7 mouse cellular contexts compared by ENCODE assay signal in the genomic region with DNA sequence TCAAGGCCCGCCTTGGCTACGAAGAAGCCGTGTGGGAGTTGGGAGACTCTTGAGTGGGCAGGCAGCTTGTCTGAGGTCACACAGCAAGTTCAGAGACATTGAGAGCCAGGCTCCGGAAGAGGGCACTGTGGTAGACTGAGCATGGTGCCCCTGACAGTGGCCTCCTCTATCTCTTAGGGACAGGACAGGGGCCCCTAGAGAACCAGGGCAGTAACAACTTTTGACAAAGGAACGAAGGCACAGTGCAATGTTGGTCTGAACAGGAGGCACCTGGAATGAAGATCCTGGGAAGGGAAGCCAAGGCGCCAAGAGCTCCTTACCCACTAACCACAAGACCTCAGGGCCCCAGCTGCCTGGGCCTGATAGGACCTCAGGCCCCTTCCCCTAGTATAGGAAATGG. TPM values are rescaled to one million over a fixed set of nuclear protein-coding genes. Genes with fewer than 3 reads are reported as not detected.
A peak's percentile ranks its signal among the peaks of the same experiment; 100 is the strongest.
DNase-seq lines count a peak whose midpoint lies in the region; ATAC-seq and TF ChIP-seq lines count a peak whose summit lies in the region.

No protein-coding gene starts in this region.

- H3K27ac ChIP-seq in midbrain, embryonic 10.5 days (replicated peaks): peak overlapping the region; percentile 83
- no peak overlapping the region for H3K27ac ChIP-seq in midbrain, embryonic 16.5 days (ENCODE audit: low read length)
- H3K27ac ChIP-seq in forebrain, postnatal 0 days (ENCODE audit: low read depth, low read length): no peak overlapping the region

- no peak for TF ChIP-seq CTCF in forebrain, postnatal 0 days (IDR thresholded peaks at IDR 0.05; ENCODE audit: low read depth)

- no peak for ATAC-seq in midbrain, embryonic 16.5 days
- no peak for ATAC-seq in forebrain, postnatal 0 days
- peak; percentile 59 for ATAC-seq in megakaryocyte-erythroid progenitor cell, adult 5-6 weeks (replicated peaks; ENCODE audit: low FRiP score, low TSS enrichment, poor library complexity, severe bottlenecking)

- no peak for DNase-seq in midbrain, embryonic 10.5 days (ENCODE audit: low spot score)
- no peak for DNase-seq in forebrain, postnatal 0 days
- DNase-seq in thymus, postnatal 36 days: peak; percentile 50 to 59
- DNase-seq in embryo, embryonic 11 days: no peak
- no peak for DNase-seq in urinary bladder, postnatal 4 days (ENCODE audit: low spot score in 2 of 2)

- peaks cover 74% of the 10 kb centered on the region for H3K4me1 ChIP-seq in midbrain, embryonic 10.5 days
- H3K4me1 ChIP-seq in midbrain, embryonic 16.5 days (ENCODE audit: control insufficient read depth, insufficient read depth, low read length): peaks cover 31% of the 10 kb centered on the region
- H3K4me1 ChIP-seq in forebrain, postnatal 0 days (ENCODE audit: insufficient read depth): peaks cover 35% of the 10 kb centered on the region

- peaks cover 26% of the 10 kb centered on the region for H3K27me3 ChIP-seq in midbrain, embryonic 10.5 days (ENCODE audit: low read depth, poor library complexity, severe bottlenecking)
- no peaks in the 10 kb centered on the region for H3K27me3 ChIP-seq in midbrain, embryonic 16.5 days (ENCODE audit: control insufficient read depth, insufficient read depth, low read depth, low read length)
- H3K27me3 ChIP-seq in forebrain, postnatal 0 days (ENCODE audit: insufficient read depth, low read length): no peaks in the 10 kb centered on the region

- no peaks in the 10 kb centered on the region for H3K9me3 ChIP-seq in midbrain, embryonic 10.5 days (replicated peaks)
- no peaks in the 10 kb centered on the region for H3K9me3 ChIP-seq in midbrain, embryonic 16.5 days (replicated peaks; ENCODE audit: control insufficient read depth, low read length, poor library complexity, severe bottlenecking)
- H3K9me3 ChIP-seq in forebrain, postnatal 0 days (ENCODE audit: low read length): no peaks in the 10 kb centered on the region

- H3K4me2 ChIP-seq in midbrain, embryonic 16.5 days (ENCODE audit: low read length): no peak overlapping the region; the same call in 1 of the 2 replicates
- H3K4me2 ChIP-seq in forebrain, postnatal 0 days (ENCODE audit: low read depth): peak overlapping the region; percentile 27; the same call in 1 of the 2 replicates

- WGBS in midbrain, embryonic 10.5 days: 88% methylated on average over 6 of the region's 6 CpGs
- WGBS in midbrain, embryonic 16.5 days: 96% methylated on average over 6 of the region's 6 CpGs
- WGBS in forebrain, postnatal 0 days: 83% methylated on average over 6 of the region's 6 CpGs

- peak overlapping the region; percentile 16 for H3K4me3 ChIP-seq in midbrain, embryonic 10.5 days
- no peak overlapping the region for H3K4me3 ChIP-seq in midbrain, embryonic 16.5 days (ENCODE audit: low read depth, low read length)
- H3K4me3 ChIP-seq in forebrain, postnatal 0 days (ENCODE audit: low read depth, low read length): no peak overlapping the region

- H3K36me3 ChIP-seq in midbrain, embryonic 10.5 days: no peaks in the 10 kb centered on the region
- no peaks in the 10 kb centered on the region for H3K36me3 ChIP-seq in midbrain, embryonic 16.5 days (ENCODE audit: control insufficient read depth, insufficient read depth, low read length)
- no peaks in the 10 kb centered on the region for H3K36me3 ChIP-seq in forebrain, postnatal 0 days (ENCODE audit: insufficient read depth)

- no peak overlapping the region for H3K9ac ChIP-seq in midbrain, embryonic 16.5 days (ENCODE audit: low read depth, low read length)
- no peak overlapping the region for H3K9ac ChIP-seq in forebrain, postnatal 0 days

RNA-seq across cellular contexts. Expression of a gene that starts 10.5 kb away (rescaled TPM):
- polyA plus RNA-seq in midbrain, embryonic 10.5 days (2016; fragmentation: Nextera tagmentation; extraction: Ambion mirVana): 116 and 163 TPM in 2 replicates
- polyA plus RNA-seq in midbrain, embryonic 16.5 days (2015; fragmentation: Nextera tagmentation; extraction: Ambion mirVana): 147 and 153 TPM in 2 replicates
- total RNA-seq in forebrain, postnatal 0 days (2014; rRNA removed): 107 and 188 TPM in 2 replicates
- 79.8 and 101 TPM in 2 replicates for polyA plus RNA-seq in forebrain, postnatal 0 days (2015; fragmentation: Nextera tagmentation; extraction: Ambion mirVana)
- 150 and 156 TPM in 2 replicates for total RNA-seq in megakaryocyte-erythroid progenitor cell, adult 5-6 weeks (2014; fragmentation: Nextera tagmentation)
- total RNA-seq in megakaryocyte-erythroid progenitor cell, adult 5-6 weeks (2017): 85.4 and 123 TPM in 2 replicates

RNA-seq across cellular contexts. Expression of a gene that starts 32.5 kb away (rescaled TPM):
- 3.8 and 3.9 TPM in 2 replicates for polyA plus RNA-seq in midbrain, embryonic 10.5 days (2016; fragmentation: Nextera tagmentation; extraction: Ambion mirVana)
- 0.56 and 0.64 TPM in 2 replicates for polyA plus RNA-seq in midbrain, embryonic 16.5 days (2015; fragmentation: Nextera tagmentation; extraction: Ambion mirVana)
- total RNA-seq in forebrain, postnatal 0 days (2014; rRNA removed): 0.67 and 1.2 TPM in 2 replicates
- polyA plus RNA-seq in forebrain, postnatal 0 days (2015; fragmentation: Nextera tagmentation; extraction: Ambion mirVana): 0.47 and 0.69 TPM in 2 replicates
- 30.9 and 44.1 TPM in 2 replicates for total RNA-seq in megakaryocyte-erythroid progenitor cell, adult 5-6 weeks (2014; fragmentation: Nextera tagmentation)
- 20.4 and 46.4 TPM in 2 replicates for total RNA-seq in megakaryocyte-erythroid progenitor cell, adult 5-6 weeks (2017)

Comparison
In these comparisons a context has a peak if more than half of its experiments do, and no peak if none do; other contexts are left out.
1. DNase-seq: peak in thymus, postnatal 36 days (2 of 2); none in midbrain, embryonic 10.5 days (single experiment), forebrain, postnatal 0 days (single experiment), embryo, embryonic 11 days (single experiment) and urinary bladder, postnatal 4 days (0 of 2).